Mouse (Mus musculus): Measurements from ENCODE around the gene Scn9a. TPM values are rescaled to one million over a fixed set of nuclear protein-coding genes. Genes with fewer than 3 reads are reported as not detected.

Scn9a gene
- total RNA-seq, 1 experiment from 2014 or later, result not detected

GRCm38 (mm10) chr2:66465484-66465883, 169.3 kb downstream of the Scn9a start:
- ATAC-seq (ENCODE audit: extremely low read depth, insufficient number of reproducible peaks, low FRiP score, poor library complexity, severe bottlenecking), result no peak

DNA sequence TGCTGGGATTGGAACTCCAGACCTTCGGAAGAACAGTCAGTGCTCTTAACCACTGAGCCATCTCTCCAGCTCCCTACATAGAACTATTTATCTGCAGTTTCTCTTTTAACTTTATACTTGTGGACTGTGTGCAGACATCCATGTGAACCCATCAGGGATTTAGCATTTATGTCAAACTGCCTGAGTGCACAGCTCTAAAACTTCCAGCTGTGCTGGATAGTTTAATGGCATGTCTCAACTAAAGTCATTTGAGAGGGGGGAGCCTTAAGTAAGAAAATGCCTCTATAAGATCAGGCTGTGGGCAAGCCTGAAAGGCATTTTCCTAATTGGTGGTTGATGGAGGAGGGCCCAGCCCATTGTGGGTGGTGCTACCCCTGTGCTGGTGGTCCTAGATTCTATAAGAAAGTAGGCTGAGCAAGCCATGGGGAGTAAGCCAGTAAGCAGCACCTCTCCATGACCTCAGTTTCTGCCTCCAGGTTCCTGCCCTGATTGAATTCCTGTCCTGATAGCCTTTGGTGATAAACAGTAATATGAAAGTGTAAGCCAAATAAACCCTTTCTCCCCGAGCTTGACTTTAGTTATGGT, 169.8 kb downstream of the Scn9a start:
- ATAC-seq (ENCODE audit: extremely low read depth, insufficient number of reproducible peaks, low FRiP score, poor library complexity, severe bottlenecking), result no peak

DNA sequence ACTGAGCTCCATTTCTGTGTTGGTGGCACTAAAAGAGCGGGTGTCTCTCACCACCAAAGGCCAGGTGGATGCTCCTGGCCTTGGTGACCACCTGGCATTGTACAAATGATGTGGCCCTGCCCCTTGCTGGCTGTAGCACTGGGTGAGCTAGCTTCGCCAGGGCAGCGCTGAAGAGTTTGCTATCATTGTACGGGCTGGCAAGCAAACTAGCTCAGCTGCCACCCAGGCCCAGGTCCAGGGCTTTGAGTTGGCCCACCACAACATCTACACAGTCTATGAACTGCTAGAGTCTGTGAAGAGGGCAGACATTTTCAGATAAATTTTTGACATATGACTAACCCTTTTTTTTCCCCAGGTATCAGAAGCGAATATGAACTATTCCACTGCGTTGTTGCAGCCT, 170.8 kb downstream of the Scn9a start:
- ATAC-seq (ENCODE audit: extremely low read depth, insufficient number of reproducible peaks, low FRiP score, poor library complexity, severe bottlenecking), result no peak

DNA sequence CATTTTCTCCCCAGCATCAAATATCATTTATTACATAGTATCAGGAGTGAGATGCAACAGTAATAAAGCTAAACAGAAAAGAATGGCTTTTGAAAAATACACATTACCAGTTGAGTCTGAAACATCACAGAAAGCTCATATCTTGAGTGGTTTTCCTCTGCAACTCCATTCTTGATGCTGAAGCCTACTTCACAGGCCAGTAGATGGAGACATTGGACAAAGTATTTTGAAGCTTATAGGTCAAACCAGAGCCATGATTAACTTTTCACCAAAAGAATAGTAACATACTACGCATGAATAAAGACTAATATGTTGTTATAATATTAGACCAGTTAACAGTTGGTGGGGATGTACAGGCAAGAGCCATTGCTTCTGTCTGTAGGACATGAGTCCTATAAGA, 172.3 kb downstream of the Scn9a start:
- ATAC-seq (ENCODE audit: extremely low read depth, insufficient number of reproducible peaks, low FRiP score, poor library complexity, severe bottlenecking), result no peak

DNA sequence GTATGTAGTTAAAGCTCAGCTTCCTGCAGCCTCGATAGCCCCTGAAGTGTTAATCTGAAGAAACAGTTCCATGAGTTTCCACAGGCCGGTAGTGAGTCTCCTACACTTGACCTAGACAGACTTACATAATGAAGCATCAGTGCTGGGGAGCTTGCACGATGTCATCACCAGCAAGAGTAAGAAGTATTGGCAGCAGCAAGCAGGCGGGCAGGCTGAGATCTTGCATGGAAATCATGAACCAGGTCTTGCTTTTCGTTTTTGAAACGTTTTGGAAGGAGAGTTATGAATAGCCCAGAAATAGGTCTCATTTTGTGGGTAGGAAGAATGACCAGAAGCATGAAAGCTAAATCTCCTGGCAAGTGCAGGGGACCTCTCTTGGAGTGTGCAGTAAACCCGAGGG, 194.1 kb downstream of the Scn9a start, which contains the start of gene Scn1a:
Scn1a (minus strand) TSS at position 130 of the 400 bp plus-strand sequence.
- no peak for ATAC-seq (ENCODE audit: extremely low read depth, insufficient number of reproducible peaks, low FRiP score, poor library complexity, severe bottlenecking)

DNA sequence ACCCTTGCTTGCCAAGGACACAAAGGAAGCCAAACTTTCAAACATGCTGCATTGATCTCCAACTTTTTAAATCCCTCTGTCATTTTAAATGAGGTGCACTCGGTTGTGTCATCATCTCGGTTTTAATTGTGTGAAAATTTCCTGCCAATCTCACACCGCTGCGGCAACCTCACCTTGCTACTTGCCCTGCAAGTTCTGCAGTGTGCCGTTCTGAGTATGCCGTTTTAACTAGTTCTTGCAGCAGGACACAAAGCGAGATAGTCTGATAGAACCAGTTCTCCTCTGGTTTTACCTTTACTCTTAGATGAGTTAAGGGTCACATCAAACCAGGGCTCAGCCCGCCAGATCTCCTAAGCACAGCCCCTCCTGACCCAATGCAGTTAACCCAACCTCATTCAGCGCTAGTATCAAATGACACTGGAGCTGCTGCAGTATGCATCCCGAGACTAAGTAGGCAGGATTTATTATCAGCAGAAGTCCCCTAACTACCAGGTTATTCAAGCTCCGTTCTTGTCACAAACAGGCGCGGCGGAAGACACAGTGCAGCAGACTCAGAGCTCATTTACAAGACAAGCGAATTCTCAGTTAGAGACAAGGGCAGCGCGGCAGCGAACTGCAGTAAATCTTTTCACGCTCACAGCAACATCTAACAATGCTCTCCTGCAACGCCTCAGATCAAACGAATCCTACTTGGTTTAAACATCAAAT, 194.8 kb downstream of the Scn9a start:
- no peak for ATAC-seq (ENCODE audit: extremely low read depth, insufficient number of reproducible peaks, low FRiP score, poor library complexity, severe bottlenecking)

GRCm38 (mm10) chr2:66436286-66436685, 198.5 kb downstream of the Scn9a start:
- no peak for ATAC-seq (ENCODE audit: extremely low read depth, insufficient number of reproducible peaks, low FRiP score, poor library complexity, severe bottlenecking)

Other genes starting within 250 kb of the Scn9a start
- under 0.01 TPM in 1 of 2 replicates, not detected in the other for gene Scn1a, start 194.1 kb downstream of the Scn9a start, total RNA-seq (2017)
- gene Scn7a, start 150.0 kb upstream of the Scn9a start, total RNA-seq (2017), result not detected in 2 replicates

Data from neutrophil, adult 5-6 weeks (primary cell).